Mouse (Mus musculus): ENCODE data around the gene Csnk2a2.

Csnk2a2 gene

GRCm38 (mm10) chr8:95426781-95427281 is 63.0 kb downstream of the Csnk2a2 start:
- no peak for DNase-seq (ENCODE audit: low read depth, low spot score)

GRCm38 (mm10) chr8:95424682-95425081 is 65.2 kb downstream of the Csnk2a2 start:
- no peak for DNase-seq (ENCODE audit: low read depth, low spot score)

GRCm38 (mm10) chr8:95422193-95422810 is 67.5 kb downstream of the Csnk2a2 start:
- DNase-seq (ENCODE audit: low read depth, low spot score), result no peak

- DNase-seq (ENCODE audit: low read depth, low spot score), result no peak
These were observed 78.4 kb downstream of the Csnk2a2 start for GRCm38 (mm10) chr8:95411309-95411972.

GRCm38 (mm10) chr8:95409518-95409917 is 80.3 kb downstream of the Csnk2a2 start:
- no peak for DNase-seq (ENCODE audit: low read depth, low spot score)

GRCm38 (mm10) chr8:95401091-95401490 is 88.7 kb downstream of the Csnk2a2 start:
- DNase-seq (ENCODE audit: low read depth, low spot score), result no peak

- DNase-seq (ENCODE audit: low read depth, low spot score), result no peak
These were observed 90.7 kb downstream of the Csnk2a2 start for GRCm38 (mm10) chr8:95399131-95399530.

- DNase-seq (ENCODE audit: low read depth, low spot score), result no peak
These were observed 92.6 kb downstream of the Csnk2a2 start for GRCm38 (mm10) chr8:95397201-95397600.

GRCm38 (mm10) chr8:95396752-95397151 is 93.1 kb downstream of the Csnk2a2 start:
- no peak for DNase-seq (ENCODE audit: low read depth, low spot score)
